Mouse (Mus musculus) erythroblast, embryonic 14.5 days (primary cell): ENCODE results near the gene Stard13.

ENCODE experiments used
- GATA1 ChIP-seq: IDR thresholded peaks from 2 replicates; pipeline ENCODE4 v1.6.1; 2012; ENCODE audit warnings: low read length, inconsistent platforms, mixed read lengths
- TAL1 ChIP-seq: IDR thresholded peaks from 3 replicates; pipeline ENCODE4 v1.6.1; 2012; ENCODE audit warnings: low read length, inconsistent platforms, mixed read lengths

DNA sequence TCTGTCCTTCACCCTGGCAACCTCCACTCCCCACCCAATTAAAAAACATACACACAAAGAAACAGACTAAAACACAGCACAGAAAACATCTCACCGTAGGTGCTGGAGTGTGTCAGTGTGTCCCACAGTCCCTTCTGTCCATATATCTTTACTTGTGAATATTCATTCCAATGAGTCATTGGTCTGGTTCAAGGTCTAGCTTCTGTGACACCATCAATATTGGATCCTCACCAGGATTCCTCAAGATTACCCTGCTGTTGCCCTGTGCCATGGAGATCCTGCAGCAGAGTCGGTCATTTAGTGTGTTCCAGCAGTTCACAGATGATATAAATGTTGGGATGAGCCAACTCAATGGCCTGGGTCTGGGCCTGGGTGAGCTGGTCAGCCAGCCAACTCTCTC is 42.4 kb upstream of the Stard13 start:
- no peak for TF ChIP-seq GATA1
- TF ChIP-seq TAL1: no peak
